Mouse (Mus musculus) T-helper 1 cell (primary cell): ENCODE data around the gene Mettl8.

ENCODE experiments used
- in situ Hi-C: fragments of 300-600 bp; cut with MboI, MseI; formaldehyde crosslinking; loops from one replicate; pipeline ENCODE4 v1.15.1; 2025; ENCODE audit warnings: high pct_unique_total_duplicates

Gene Mettl8

GRCm38 (mm10) chr2:70932965-70933364 lies 122.4 kb downstream of the Mettl8 start:
- in situ Hi-C loops = no loop called here

- in situ Hi-C loops = no loop called here
These were observed 124.6 kb downstream of the Mettl8 start for GRCm38 (mm10) chr2:70930631-70931288.

DNA sequence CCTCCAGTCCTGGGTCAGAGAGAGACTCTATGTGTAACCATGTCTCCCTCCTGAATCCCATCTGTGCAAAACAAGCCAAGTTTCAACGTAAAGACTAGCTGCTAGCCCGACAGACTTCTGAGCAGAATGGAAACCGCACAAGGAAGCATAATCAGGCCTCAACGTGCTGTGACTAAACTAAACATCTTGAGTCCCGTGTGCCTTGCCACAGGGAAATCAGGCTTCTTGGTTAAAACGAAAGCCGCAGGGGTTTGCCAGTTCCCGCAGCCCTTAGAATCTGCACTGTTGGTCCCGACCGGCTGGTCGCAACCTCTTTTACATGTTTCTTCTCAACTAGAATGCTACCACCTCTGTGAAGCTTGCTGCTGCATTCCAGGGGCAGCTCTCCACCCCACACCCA lies 125.7 kb downstream of the Mettl8 start:
- in situ Hi-C loops = no loop called here

GRCm38 (mm10) chr2:70924049-70924448 lies 131.3 kb downstream of the Mettl8 start:
- in situ Hi-C loops = no loop called here

DNA sequence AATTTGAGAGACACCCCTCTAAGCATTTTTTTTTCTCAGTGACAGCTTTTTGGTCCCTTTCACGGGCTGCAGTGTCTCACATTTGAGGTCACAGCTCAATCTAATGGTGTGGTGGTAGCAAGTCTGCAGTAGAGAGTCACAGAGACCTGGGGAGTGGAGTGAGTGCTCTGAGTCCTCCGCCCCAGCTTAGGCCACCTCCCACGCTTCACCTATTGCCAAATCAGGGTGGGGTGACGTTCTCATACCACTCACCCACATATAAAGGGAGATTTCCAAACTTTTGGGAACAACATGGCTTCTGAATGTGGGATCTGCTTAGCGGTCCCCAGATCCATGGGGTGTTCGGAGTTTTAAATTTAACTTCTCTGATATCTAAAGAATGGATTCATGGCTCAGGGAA lies 132.6 kb downstream of the Mettl8 start:
- in situ Hi-C loops = no loop called here

- in situ Hi-C loops = no loop called here
These were observed 134.3 kb downstream of the Mettl8 start for GRCm38 (mm10) chr2:70920937-70921596.

DNA sequence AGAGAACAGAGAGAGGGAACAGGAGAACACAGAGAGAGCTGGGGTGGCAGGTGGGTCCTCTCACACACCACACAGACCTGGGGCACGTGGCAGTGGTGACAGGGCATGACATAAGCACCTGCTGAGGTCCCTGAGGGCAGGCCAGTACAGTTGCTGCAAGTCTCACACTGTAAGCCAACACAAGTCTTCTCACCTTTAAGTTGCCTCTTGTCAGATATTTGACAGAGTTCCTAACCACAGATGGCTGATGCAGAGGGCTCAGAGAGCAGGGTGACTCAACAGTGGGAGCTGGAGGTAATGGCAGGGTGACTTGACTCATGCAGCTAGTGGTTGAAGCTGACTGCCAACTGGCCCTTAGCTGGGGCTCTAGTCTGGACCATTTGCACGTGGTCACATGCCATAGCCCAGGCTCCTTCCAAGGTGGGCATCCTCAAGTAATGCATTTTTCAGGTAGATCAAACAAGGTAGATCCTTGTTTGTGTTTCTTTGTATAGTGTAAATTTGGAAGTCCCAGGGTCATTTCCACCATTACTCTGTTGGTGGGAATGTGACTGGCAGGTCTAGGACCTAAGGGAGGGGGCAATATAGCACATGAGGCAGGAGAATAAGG lies 135.4 kb downstream of the Mettl8 start:
- in situ Hi-C loops = no loop called here

- in situ Hi-C loops = no loop called here
These were observed 136.9 kb downstream of the Mettl8 start for GRCm38 (mm10) chr2:70918516-70918915.
